Mouse (Mus musculus): Measurements from ENCODE around the gene Lrrc72.
A peak's percentile ranks its signal among the peaks of the same experiment; 100 is the strongest.

The Lrrc72 gene

GRCm38 (mm10) chr12:36189610-36190009, 63.6 kb downstream of the Lrrc72 start:
- DNase-seq (ENCODE audit: low spot score), result no peak

GRCm38 (mm10) chr12:36187081-36187480, 66.1 kb downstream of the Lrrc72 start:
- DNase-seq (ENCODE audit: low spot score), result no peak

GRCm38 (mm10) chr12:36182570-36182969, 70.6 kb downstream of the Lrrc72 start:
- no peak for DNase-seq (ENCODE audit: low spot score)

GRCm38 (mm10) chr12:36177227-36177626, 76.0 kb downstream of the Lrrc72 start:
- DNase-seq (ENCODE audit: low spot score), result no peak

GRCm38 (mm10) chr12:36165299-36165698, 87.9 kb downstream of the Lrrc72 start:
- DNase-seq (ENCODE audit: low spot score), result no peak

GRCm38 (mm10) chr12:36164126-36164791, 88.9 kb downstream of the Lrrc72 start:
- peak; percentile 25 for DNase-seq (ENCODE audit: low spot score)

All from c-Kit-positive CD71-positive TER-119-positive erythroid progenitor cells, embryonic 14.5 days (primary cell).